Mouse (Mus musculus): ENCODE results near the gene Rpl19. TPM values are rescaled to one million over a fixed set of nuclear protein-coding genes. Genes with fewer than 3 reads are reported as not detected.

The Rpl19 gene
- polyA plus RNA-seq, 1 experiment: 1,033 TPM

DNA sequence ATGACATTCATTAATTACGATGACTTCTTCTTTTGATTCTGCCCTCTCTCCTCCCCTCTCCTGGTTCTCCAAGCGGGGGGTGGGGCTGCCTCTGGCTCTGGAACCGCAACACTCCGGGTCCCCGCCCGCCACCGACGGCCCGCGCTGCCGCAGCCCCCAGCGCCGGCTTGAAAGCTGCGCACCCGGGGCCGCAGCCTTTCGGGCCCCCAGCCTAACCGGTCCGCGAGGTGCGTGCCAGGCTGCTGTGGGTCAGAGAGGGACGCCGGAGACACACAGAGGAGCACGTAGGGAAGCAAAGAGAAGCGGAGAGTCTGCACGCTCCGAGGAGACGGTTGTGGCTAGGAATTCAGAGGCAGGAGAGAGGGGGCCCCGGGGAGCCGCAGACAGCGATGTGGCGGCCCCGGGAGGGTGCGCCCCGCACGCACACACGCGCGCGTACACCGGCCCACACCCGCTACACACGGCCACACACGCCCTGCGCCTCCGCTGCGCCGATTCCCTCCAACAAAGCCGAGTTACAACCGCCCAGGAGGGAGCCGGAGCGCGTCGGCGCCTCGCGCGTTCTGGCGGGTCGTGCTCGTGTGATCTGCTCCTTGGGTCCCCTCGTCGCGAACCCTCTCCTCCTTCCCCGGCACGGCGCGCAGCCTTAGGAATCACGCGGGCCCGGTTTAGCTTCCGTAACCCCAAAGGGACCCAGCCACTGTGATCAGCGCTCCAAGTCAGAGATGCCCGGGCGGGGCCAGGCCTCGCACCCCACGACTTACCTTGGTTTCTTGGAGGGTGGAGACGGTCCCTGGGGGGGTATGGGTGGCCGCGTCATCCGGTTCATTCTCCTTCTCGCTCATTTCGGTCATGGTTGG is 25.8 kb downstream of the Rpl19 start:
- no peak for TF ChIP-seq POLR2A (IDR thresholded peaks at IDR 0.05; ENCODE audit: control insufficient read depth, extremely low read depth, insufficient read depth, low read length, poor library complexity)
- no peak for TF ChIP-seq CTCF (IDR thresholded peaks at IDR 0.05; ENCODE audit: borderline replicate concordance, control insufficient read depth, extremely low read depth, insufficient read depth, low read length, poor library complexity)
- H3K36me3 ChIP-seq (ENCODE audit: control insufficient read depth, insufficient read depth, low read length): no peaks in the 10 kb centered on the region
- H3K4me1 ChIP-seq (replicated peaks; ENCODE audit: control insufficient read depth, insufficient read depth, low read length): peaks cover 38% of the 10 kb centered on the region
- WGBS: 1% methylated on average over 83 of the region's 83 CpGs
- H3K27me3 ChIP-seq (ENCODE audit: control insufficient read depth, insufficient read depth, low read length): peaks cover 16% of the 10 kb centered on the region
- DNase-seq: peak; percentile 20
- no peak overlapping the region for H3K27ac ChIP-seq (ENCODE audit: control insufficient read depth, insufficient read depth, low read length)
- H3K4me3 ChIP-seq (ENCODE audit: control insufficient read depth, insufficient read depth, low read length): peak overlapping the region; percentile 14

DNA sequence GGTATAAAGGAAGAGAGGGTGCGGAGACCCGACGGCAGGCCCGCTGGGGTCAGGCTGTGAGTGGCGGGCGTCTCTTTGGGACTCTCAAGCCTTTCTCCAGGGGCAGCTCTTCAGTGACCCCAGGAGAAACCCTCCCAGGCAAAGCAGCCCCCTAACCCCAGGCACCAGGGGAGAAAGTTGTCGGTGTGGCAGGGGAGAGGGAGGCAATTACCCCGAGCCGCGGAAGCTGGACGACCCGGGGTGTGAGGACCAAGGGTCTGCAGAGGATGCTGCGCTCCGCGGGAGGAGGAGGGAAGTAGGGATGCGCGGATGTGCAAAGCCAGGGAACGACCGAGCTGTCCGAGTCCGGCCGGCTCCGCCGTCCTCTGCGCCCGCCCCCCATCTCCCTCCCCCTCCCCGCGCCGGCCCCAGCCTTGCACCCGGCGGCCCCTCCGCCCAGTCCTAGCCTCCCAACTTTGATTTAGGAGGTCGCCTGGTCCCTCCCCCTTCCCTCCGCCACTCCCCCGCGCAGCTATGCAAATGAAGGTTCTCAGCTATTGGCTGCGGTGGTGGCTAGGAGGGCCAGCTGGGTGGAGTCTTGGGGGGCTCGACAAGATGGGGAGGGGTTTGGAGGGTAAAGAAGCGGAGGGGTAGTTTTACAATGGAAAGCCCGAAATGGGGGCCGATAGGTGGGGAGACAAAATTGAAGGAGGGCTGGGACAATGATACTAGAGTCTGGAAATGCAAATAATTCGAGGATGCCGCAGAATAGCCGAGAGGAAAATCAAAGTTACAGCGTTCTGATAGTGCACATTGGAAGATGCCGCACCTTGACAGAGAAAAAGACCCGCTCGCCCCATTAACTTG is 26.7 kb downstream of the Rpl19 start, which contains the start of gene Stac2:
TSS of gene Stac2 (minus strand) at position 474 of the 846 bp plus-strand sequence.
- peak; percentile 75 for DNase-seq
- 7% methylated on average over 48 of the region's 48 CpGs for WGBS

DNA sequence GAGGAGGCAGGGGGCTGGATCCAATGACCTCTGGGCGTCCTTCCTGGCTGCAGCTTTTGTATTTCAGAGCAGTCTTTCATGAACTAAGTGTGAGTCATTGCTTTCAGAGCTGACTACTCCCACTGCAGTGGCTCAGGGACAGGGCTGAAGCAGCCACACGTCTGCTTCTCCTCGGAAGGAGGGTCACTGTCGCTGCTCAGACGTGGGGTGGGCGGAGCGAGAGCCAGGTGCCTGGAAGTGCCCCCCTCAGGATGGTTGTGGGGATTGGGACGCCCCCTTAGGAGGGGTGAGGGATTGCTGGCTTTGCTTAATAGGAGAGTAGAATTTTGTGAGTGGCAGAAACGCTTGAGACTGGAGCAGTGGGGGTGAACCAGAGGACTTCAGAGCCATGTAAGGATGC is 31.0 kb downstream of the Rpl19 start:
- Histone ChIP-seq H3K36me3 (ENCODE audit: control insufficient read depth, insufficient read depth, low read length) (no peaks in the 10 kb centered on the region), H3K4me3 (ENCODE audit: control insufficient read depth, insufficient read depth, low read length) (no peak overlapping the region), H3K4me1 (replicated peaks; ENCODE audit: control insufficient read depth, insufficient read depth, low read length) (peaks cover 8% of the 10 kb centered on the region; the same call in 1 of the 2 replicates), H3K27ac (ENCODE audit: control insufficient read depth, insufficient read depth, low read length) (no peak overlapping the region), H3K27me3 (ENCODE audit: control insufficient read depth, insufficient read depth, low read length) (peaks cover 5% of the 10 kb centered on the region)
- TF ChIP-seq CTCF (IDR thresholded peaks at IDR 0.05; ENCODE audit: borderline replicate concordance, control insufficient read depth, extremely low read depth, insufficient read depth, low read length, poor library complexity) (no peak), POLR2A (IDR thresholded peaks at IDR 0.05; ENCODE audit: control insufficient read depth, extremely low read depth, insufficient read depth, low read length, poor library complexity) (no peak)
- DNase-seq: no peak
- 36% methylated on average over 9 of the region's 9 CpGs for WGBS

More for the DNA sequence above, 26.7 kb downstream of the Rpl19 start, which contains the start of gene Stac2:
- Histone ChIP-seq H3K27ac (ENCODE audit: control insufficient read depth, insufficient read depth, low read length) (no peak within 1 kb of the TSS), H3K36me3 (ENCODE audit: control insufficient read depth, insufficient read depth, low read length) (no peaks in the 10 kb centered on the region), H3K27me3 (ENCODE audit: control insufficient read depth, insufficient read depth, low read length) (peaks cover 16% of the 10 kb centered on the region), H3K4me3 (ENCODE audit: control insufficient read depth, insufficient read depth, low read length) (peak within 1 kb of the TSS; percentile 14), H3K4me1 (replicated peaks; ENCODE audit: control insufficient read depth, insufficient read depth, low read length) (peaks cover 33% of the 10 kb centered on the region)
- TF ChIP-seq CTCF (IDR thresholded peaks at IDR 0.05; ENCODE audit: borderline replicate concordance, control insufficient read depth, extremely low read depth, insufficient read depth, low read length, poor library complexity) (no peak), POLR2A (IDR thresholded peaks at IDR 0.05; ENCODE audit: control insufficient read depth, extremely low read depth, insufficient read depth, low read length, poor library complexity) (no peak)

DNA sequence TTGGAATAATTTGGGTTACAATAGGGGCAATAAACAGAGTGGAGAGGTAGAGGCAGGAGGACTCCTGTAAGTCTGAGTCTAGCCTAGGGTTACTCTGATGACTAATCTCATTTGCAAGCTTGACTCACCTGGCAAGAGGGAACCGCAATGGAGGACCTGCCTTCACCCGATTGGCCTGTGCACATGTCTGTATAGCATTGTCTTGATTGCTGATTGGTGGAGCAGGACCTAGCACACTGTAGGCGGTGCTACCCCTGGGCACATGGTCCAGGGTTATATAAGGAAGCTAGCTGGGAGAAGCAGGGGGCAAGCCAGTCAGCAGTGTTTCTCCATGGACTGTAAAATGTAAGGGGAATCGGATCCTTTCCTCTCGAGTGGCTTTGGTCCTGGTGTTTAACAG is 31.5 kb downstream of the Rpl19 start:
- WGBS: 86% methylated on average over 5 of the region's 5 CpGs
- Histone ChIP-seq H3K36me3 (ENCODE audit: control insufficient read depth, insufficient read depth, low read length) (no peaks in the 10 kb centered on the region), H3K4me1 (replicated peaks; ENCODE audit: control insufficient read depth, insufficient read depth, low read length) (peaks cover 3% of the 10 kb centered on the region; the same call in 1 of the 2 replicates), H3K4me3 (ENCODE audit: control insufficient read depth, insufficient read depth, low read length) (no peak overlapping the region), H3K27ac (ENCODE audit: control insufficient read depth, insufficient read depth, low read length) (no peak overlapping the region), H3K27me3 (ENCODE audit: control insufficient read depth, insufficient read depth, low read length) (peaks cover 1% of the 10 kb centered on the region)
- DNase-seq: no peak
- TF ChIP-seq CTCF (IDR thresholded peaks at IDR 0.05; ENCODE audit: borderline replicate concordance, control insufficient read depth, extremely low read depth, insufficient read depth, low read length, poor library complexity) (no peak), POLR2A (IDR thresholded peaks at IDR 0.05; ENCODE audit: control insufficient read depth, extremely low read depth, insufficient read depth, low read length, poor library complexity) (no peak)

DNA sequence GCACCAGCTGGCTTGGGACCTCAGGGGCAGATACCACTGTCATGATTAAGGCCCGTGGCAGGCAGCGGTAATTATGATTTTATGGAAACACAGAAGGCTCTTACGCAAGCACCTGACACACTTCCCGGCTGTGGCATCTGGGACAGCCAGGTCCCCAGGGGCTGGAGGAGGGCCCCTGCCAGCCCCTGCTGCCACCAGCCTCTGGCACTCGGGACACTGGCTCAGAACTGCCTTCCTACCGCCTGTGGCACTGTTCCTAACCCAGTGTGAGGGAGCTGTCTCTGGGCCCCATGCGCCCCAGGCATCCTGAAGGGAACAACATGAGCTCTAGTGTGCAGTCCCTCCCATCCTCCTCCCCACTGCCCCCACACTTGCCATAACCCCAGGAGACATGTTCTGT is 33.2 kb downstream of the Rpl19 start:
- Histone ChIP-seq H3K27ac (ENCODE audit: control insufficient read depth, insufficient read depth, low read length) (no peak overlapping the region), H3K4me3 (ENCODE audit: control insufficient read depth, insufficient read depth, low read length) (no peak overlapping the region), H3K36me3 (ENCODE audit: control insufficient read depth, insufficient read depth, low read length) (no peaks in the 10 kb centered on the region), H3K27me3 (ENCODE audit: control insufficient read depth, insufficient read depth, low read length) (no peaks in the 10 kb centered on the region), H3K4me1 (replicated peaks; ENCODE audit: control insufficient read depth, insufficient read depth, low read length) (0 out of 2 replicates have a peak, but pooled peaks cover 3% of the 10 kb centered on the region)
- WGBS: 85% methylated on average over 7 of the region's 7 CpGs
- TF ChIP-seq POLR2A (IDR thresholded peaks at IDR 0.05; ENCODE audit: control insufficient read depth, extremely low read depth, insufficient read depth, low read length, poor library complexity) (no peak), CTCF (IDR thresholded peaks at IDR 0.05; ENCODE audit: borderline replicate concordance, control insufficient read depth, extremely low read depth, insufficient read depth, low read length, poor library complexity) (no peak)
- no peak for DNase-seq

DNA sequence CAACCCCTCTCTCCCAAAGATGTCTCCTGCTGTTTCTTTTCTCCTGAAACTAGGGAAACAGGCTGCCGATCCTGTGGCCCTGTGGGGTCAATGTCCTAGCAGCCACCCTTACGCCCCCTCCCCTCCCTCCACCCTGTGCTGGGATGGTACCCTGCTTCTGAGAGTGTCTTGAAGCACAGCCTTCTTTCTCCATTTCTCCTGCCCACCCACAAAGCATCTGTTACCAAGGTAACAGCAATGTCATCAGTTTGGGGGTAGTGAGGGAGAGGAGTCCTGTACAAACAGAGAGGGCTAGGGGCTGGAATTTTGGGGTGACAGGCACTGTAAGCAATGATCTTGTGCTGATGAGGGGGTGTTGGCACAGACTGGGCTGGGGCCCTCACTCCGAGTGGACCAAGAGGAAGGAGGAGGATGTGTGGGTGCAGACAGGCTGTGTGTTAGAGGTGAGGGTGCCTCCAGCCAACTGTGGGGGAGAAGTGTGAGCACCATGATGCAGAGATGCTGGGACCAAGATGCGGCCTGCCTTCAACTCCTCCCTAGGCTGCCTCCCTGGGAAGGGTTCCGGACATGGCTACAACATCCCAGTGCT is 33.7 kb downstream of the Rpl19 start:
- H3K36me3 ChIP-seq (ENCODE audit: control insufficient read depth, insufficient read depth, low read length): no peaks in the 10 kb centered on the region
- no peak overlapping the region for H3K27ac ChIP-seq (ENCODE audit: control insufficient read depth, insufficient read depth, low read length)
- no peak overlapping the region for H3K4me3 ChIP-seq (ENCODE audit: control insufficient read depth, insufficient read depth, low read length)
- no peaks in the 10 kb centered on the region for H3K27me3 ChIP-seq (ENCODE audit: control insufficient read depth, insufficient read depth, low read length)
- no peak for DNase-seq
- WGBS: 90% methylated on average over 5 of the region's 5 CpGs
- H3K4me1 ChIP-seq (replicated peaks; ENCODE audit: control insufficient read depth, insufficient read depth, low read length): 0 out of 2 replicates have a peak, but pooled peaks cover 3% of the 10 kb centered on the region
- TF ChIP-seq CTCF (IDR thresholded peaks at IDR 0.05; ENCODE audit: borderline replicate concordance, control insufficient read depth, extremely low read depth, insufficient read depth, low read length, poor library complexity) (no peak), POLR2A (IDR thresholded peaks at IDR 0.05; ENCODE audit: control insufficient read depth, extremely low read depth, insufficient read depth, low read length, poor library complexity) (no peak)

Measured in thymus, adult 2 months (tissue).